Mouse (Mus musculus): ENCODE data around the gene Ccdc71l.

Gene Ccdc71l

DNA sequence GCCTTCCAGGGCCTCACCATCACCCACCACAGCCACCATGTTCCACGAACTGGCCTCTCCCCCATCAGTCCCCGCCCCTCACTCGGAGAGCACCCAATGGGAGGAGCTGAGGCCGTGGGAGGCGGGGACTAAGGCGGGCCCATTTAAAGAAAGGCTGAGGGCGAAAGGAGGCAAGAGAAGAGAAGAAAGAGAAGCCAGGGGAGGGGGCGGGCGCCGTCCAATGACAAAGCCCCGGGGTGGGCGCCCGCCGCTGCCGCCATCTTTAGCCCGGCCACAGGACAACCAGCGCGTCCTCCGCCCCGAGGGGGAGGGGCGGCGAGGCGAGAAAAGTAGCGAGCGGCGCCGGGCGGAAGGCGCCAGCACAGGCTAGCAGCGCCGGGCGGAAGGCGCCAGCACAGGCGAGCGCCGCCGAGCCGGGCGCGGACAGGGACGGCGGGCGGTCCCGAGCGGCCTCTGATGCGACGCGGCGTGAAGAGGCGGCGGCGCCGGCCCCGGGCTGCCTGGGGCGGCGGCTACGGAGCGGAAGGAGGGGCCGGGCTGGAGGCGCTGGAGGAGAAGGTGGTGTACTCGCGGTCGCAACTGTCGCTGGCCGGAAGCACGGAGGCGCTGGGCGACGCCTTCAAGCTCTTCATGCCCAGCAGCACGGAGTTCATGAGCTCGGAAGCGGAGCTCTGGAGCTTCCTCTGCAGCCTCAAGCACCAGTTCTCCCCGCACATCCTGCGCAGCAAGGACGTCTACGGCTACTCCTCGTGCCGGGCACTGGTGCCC is at the start of gene Ccdc71l:
Ccdc71l (plus strand) TSS at position 177 of the 768 bp plus-strand sequence.
- DNase-seq = peak; percentile 90

DNA sequence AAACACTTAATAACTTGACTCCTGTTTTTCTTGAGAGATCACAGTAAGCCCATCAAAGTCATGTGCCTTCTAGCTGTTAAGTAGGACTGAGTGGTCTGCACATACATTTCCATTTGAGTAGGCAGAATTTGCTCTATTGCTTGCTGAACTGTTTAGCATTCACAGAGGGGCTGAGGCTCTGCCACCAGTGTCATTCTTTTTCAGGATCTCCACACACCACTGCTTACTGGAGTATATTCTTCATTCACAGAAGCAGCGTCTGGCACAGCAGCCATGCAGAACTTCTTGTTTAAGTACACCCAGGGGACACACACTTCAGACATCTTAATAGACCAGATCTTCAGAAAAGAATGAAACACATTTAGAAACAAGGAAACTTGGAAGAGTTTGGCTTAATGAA is 39.4 kb upstream of the Ccdc71l start:
- no peak for DNase-seq

DNA sequence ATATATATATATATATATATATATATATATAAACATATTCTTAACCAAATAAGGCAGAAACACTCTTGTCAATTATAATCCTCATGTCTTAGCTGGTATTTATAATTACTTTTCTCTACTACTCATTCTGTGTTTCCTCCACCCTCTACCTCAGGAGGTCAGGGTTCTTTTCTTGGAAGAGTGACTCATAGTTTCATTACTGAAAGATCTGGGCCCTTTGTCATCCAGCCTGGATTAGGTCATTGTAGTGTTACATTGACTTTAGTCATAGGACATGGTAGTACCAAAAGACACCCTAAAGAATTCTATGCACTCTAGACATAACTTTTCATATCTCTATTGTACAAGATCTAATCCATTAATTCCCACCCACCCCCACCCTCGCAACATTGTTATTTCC is 35.0 kb upstream of the Ccdc71l start:
- DNase-seq = no peak

DNA sequence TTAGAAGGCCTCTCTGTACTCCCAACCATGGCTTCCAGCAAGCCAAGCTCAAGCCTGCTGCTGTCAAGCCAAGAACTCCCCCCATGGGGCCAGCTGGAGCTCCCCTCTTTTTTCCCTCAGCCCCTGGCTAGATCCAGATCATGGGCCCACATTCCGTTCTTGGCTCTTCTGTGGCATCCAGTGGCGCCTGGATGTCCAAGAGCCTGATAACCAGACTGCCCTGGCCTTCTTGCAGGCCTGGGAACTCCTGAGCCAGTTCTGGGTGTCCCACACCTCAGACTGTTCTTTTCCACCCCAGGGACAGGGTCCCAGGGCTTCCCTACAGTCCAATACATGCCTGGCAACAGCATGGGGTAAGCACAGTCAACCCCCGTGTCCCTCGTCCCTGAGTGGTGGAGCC is 32.4 kb upstream of the Ccdc71l start:
- no peak for DNase-seq

DNA sequence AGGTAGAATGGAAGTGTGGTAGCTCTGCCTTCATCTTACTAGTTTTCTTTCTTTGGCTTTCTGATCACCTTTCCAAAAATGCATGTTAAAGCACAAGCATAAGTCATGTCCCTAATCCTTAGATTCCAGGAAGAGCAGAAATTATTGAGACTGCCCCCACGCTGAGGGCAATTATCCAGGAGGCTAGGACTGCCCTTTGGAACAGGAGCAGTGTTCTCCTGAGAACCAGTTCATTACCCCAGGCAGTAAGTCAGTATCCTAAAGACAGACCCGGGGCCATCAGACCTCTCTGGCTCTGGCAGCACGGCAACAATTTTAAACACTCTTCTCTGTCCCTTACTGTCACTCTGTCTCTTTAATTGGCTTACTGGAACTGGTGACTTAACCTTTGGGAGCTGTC is 30.0 kb upstream of the Ccdc71l start:
- no peak for DNase-seq

DNA sequence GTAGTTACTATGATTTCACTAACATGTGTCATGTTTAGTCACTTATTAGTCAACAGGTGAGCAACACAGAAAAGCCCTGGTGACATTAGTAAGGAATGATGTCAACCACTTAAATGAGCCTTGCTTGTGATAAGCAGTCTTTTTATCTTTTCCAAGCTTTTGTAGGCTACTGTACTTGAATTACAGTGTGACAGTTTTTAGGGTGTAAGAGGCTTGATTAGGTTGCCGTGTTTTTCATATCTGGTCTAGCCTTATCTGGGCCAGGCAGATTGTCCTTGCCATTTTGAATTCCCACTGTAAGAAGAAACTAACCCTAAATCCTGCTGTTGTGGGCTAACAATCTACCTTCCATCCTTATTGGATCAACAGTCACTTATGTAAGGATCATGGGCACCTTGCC is 26.6 kb upstream of the Ccdc71l start:
- DNase-seq = no peak

DNA sequence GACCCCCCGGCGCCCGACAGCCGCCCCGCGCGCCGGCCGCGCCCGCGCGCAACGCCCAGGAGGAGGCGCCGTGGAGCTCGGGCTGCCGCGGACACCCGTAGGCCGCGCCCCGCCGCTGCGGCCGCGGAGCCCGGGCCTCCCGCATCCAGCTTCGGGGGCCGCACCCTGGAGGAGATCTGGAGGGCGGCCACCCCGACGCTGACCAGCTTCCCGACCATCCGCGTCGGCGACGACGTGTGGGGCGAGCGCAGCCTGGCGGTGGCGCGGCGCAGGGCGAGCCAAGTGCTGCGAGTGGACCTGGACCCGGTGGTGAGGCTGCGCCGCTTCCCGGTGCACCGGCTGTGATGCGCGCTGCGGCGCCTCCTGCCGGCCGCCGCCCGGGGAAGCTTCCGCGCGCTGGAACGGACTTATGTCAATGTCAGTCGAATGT is 807 bp downstream of the Ccdc71l start:
- DNase-seq = peak; percentile 93

DNA sequence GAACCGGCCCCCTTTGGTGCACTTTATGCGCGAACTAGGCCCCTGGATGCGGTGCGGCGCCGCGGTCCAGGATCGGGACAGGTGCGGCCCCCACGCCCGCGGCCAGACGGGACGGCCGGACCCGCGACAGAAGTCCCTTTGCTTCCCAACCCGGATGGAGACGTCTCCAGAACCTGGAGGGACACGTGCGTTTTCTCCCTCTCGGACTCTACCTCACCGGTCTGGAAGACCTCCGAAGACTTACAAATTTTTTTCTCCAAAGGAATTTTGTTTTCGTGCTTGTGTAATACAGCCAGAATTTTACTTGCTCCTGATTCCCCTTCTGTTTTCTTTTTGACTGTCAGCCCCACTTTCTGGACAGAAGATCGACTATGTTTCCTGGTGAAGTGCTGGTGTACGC is 1.2 kb downstream of the Ccdc71l start:
- no peak for DNase-seq

DNA sequence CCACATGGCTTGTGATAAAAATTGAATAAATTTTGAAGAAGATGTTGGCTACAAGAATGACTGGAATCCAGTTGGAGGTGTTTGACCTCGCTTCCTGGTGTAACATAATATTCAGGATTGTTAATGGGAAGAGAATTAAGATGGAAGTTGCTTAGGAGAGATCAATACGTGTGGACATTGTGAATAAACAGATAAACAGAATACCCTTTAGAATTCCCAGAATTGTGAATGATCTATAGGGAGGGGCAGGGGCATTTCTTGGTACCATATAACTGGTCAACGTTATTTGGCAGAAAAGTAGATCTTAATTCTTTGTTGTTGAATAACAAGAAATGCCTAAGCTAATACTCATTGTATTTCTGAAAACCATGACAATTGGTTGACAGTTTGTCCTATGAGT is 2.0 kb downstream of the Ccdc71l start:
- no peak for DNase-seq

DNA sequence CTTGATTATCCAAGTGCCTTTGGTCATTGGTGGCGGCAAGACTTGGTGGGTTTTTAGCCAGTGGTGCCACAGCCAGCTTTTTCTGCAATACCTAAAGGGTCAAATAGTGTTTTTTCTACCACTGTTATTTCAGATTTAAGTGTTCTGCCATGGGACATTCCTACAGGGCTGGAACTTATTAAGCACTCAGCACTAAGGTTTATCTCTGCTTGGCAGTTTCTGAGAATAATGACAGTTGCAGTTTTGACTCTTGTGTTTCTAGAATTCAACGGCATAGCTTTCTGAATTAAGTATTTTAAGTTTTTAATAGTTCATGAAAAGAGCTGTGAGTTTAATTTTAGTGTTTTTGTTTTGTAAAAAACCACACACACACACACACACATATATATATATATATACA is 2.5 kb downstream of the Ccdc71l start:
- DNase-seq = no peak

DNA sequence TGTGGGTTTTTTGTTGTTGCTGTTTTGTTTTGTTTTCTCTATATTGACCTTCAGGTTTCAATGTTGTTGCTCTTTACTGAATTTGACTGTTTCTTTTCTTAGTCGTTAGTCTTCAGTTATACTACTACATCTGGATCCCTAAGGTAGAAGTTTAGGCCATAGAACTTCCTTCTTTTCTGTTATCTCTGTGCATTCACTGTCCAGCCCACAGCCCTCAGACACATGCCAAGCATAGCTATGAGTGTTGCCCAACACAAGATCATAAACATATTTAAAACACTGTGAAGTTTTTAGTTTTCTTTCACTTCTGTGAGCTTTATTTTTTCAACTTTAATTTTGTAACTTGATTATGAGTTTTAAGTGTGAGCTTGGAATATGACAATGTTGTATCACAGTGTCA is 41.0 kb downstream of the Ccdc71l start:
- DNase-seq = no peak

DNA sequence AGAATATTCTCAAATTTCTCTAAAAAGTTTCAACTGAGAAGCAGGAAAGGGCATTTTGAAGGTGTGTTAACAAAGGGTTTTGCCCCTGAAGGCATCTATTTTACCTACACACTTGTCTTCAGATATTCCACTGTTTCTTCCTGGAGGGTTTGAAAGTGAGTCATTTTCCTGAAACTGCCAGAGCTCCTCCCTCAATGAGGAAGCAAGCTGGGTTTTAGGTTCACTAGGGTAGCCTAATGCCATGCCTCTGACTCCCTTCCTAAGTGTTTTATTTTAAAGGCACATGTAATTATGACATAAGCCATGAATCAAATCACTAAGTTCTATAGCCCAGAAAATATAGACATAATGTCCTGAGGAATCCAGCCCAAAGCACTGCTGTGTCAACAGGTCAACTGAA is 49.3 kb downstream of the Ccdc71l start:
- DNase-seq = no peak

DNA sequence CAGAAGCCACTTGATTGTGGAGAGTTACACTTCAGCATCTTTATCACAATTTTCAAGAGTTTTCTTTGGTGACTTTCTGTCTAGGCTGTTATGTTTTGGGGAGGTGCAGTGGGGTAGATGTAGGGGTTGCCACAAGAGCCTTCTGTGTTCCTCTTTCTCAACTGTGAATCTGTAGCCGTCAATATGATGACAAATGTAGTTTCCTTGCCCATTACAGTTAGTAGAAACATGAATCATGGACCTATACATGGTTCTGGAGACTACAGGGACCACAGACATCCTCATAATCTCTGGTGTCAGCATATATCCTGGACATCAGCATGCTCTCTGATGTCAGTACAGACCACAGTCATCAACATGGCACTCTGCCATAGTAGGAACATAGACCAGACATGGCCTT is 52.5 kb downstream of the Ccdc71l start:
- DNase-seq = no peak
